Mouse (Mus musculus): ENCODE measurements at regions not wholly inside any gene's neighbourhood (a gene's known extent, or its start where the extent isn't known, plus 50 kb on each side); places are given as distances from the start of the nearest gene placed in this dataset.
"Not testable (repeated sequence)": the region's sequence is repeated elsewhere in the genome, so short reads cannot be mapped to it uniquely, and the experiment has no call there.

DNA sequence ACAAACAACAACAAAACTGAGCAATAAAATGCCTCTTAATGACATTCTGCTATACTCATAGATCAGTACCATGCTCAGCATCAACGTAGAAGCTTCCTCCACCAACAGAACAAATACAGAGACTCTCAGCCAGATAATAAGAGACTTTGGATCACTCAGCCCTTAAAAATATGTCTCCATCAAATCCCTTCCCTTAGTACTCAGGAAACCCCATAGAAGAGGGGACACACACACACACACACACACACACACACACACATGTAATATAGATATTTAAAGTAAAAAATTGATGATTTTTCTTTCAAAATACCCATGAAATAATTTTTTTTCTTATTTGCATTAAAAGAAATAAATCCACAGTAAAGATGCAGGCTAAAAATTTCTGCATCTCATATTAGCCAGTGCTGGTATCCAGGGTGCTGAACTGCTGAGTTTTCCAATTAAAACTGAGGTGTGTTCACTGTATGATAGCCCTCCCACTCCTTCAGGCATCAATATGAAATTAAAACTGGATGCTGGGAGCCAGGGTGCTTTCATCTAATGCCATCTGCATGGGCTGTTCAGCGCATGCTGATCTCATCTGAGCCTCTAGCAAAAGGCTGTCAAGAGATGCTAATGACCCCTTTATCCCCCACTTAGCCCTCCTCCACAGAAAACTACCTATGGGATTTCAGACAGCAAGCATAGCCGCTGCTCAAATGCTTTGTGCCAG is 321.0 kb downstream of the Tm4sf1 start:
- Histone ChIP-seq H3K4me2 (no peak overlapping the region), H3K9me3 (replicated peaks) (no peaks in the 10 kb centered on the region), H3K4me3 (replicated peaks) (no peak overlapping the region), H3K27ac (replicated peaks) (no peak overlapping the region), H3K36me3 (replicated peaks) (no peaks in the 10 kb centered on the region), H3K4me1 (replicated peaks) (no peaks in the 10 kb centered on the region), H3K9ac (no peak overlapping the region), H3K27me3 (no peaks in the 10 kb centered on the region)
- ATAC-seq (ENCODE audit: insufficient read depth), result no peak
- WGBS (ENCODE audit: insufficient replicate concordance), result 55% methylated on average over 3 of the region's 3 CpGs

DNA sequence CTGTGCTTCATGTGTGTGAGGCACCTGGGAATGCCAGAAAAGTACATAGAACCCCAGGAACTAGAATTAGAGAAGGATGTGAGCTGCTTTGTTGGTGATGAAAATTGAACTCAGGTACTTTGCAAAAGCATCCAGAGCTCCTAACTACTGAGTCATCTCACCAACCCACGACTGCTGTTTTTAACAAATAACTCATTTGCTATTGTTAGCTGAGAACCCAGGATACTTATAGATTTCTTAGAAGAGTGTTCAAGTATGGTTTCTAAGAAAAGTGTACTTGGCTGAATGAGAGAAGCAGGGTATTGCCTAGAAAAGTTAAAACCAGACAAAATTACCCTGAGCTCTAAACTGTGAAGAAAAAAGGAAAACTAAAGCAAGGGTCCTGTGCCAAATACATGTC is 335.8 kb downstream of the Tm4sf1 start:
- Histone ChIP-seq H3K9ac (no peak overlapping the region), H3K36me3 (replicated peaks) (no peaks in the 10 kb centered on the region), H3K27ac (replicated peaks) (no peak overlapping the region), H3K4me1 (replicated peaks) (no peaks in the 10 kb centered on the region), H3K4me3 (replicated peaks) (no peak overlapping the region), H3K4me2 (no peak overlapping the region), H3K27me3 (no peaks in the 10 kb centered on the region), H3K9me3 (replicated peaks) (no peaks in the 10 kb centered on the region)
- ATAC-seq (ENCODE audit: insufficient read depth), result no peak
- WGBS (ENCODE audit: insufficient replicate concordance), result 34% methylated on average over 1 of the region's 1 CpGs

DNA sequence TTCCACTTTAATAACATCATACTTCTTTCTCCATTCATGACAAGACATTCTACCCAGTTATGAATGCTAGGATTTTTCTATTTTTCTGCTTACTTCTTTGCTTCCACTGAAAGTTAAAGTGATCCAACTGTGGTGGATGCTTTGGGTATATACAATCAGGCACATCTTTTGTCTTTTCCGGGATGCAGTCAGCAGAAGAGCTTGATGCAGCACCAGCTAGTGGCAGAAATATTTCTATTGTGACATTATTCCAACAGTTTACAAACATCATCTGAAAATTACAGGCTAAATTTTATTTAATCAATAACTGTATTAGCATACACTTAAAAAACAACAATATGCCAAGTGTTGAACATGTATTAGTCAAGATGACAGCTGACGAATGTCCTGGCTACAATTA is 336.3 kb downstream of the Tm4sf1 start:
- ATAC-seq (ENCODE audit: insufficient read depth), result no peak
- Histone ChIP-seq H3K27me3 (no peaks in the 10 kb centered on the region), H3K36me3 (replicated peaks) (no peaks in the 10 kb centered on the region), H3K4me3 (replicated peaks) (no peak overlapping the region), H3K4me2 (no peak overlapping the region), H3K4me1 (replicated peaks) (no peaks in the 10 kb centered on the region), H3K9me3 (replicated peaks) (no peaks in the 10 kb centered on the region), H3K9ac (no peak overlapping the region), H3K27ac (replicated peaks) (no peak overlapping the region)
- 51% methylated on average over 2 of the region's 2 CpGs for WGBS (ENCODE audit: insufficient replicate concordance)

DNA sequence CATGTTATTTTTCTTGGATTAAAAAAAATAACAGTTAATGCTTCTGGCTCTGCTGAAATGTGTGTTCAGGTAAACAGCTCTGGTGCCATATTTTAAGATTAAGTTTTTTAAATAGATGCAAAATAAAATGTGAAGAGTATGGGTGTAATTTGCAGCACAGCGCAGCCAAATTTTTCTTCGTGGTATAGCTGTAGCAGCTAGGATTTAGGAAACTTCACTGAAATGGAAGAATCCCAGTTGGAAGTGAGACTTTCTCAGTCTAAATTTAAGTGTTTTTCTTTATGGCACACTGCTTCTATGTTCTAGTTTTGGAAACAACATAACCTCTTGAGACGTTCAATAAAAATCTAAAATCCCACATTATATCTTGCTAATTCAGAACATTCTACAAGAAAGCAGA is 337.6 kb downstream of the Tm4sf1 start:
- Histone ChIP-seq H3K27me3 (no peaks in the 10 kb centered on the region), H3K4me1 (replicated peaks) (no peaks in the 10 kb centered on the region), H3K4me3 (replicated peaks) (no peak overlapping the region), H3K9me3 (replicated peaks) (no peaks in the 10 kb centered on the region), H3K27ac (replicated peaks) (no peak overlapping the region), H3K9ac (no peak overlapping the region), H3K36me3 (replicated peaks) (no peaks in the 10 kb centered on the region), H3K4me2 (no peak overlapping the region)
- ATAC-seq (ENCODE audit: insufficient read depth), result no peak
- WGBS (ENCODE audit: insufficient replicate concordance), result 60% methylated on average over 3 of the region's 3 CpGs

DNA sequence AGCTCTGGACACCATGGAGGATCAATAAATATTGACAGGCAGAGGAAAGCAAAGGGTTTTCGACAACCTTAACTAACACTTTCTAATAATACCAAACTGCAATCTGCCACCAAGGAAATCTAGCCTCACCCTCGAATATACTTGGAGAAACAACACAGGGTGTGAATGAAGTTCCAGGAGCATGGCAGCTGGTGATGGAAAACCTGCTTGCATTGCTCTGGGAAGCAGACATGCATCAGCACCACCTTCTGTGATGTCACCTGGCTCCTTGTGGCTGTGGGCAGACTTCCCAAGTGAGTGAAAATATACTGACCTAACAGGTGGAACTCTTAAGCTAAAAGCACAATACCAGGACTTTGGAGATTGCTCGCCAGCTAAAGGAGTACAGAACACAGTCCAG is 338.5 kb downstream of the Tm4sf1 start:
- Histone ChIP-seq H3K36me3 (replicated peaks) (no peaks in the 10 kb centered on the region), H3K27me3 (no peaks in the 10 kb centered on the region), H3K27ac (replicated peaks) (no peak overlapping the region), H3K4me2 (no peak overlapping the region), H3K4me3 (replicated peaks) (no peak overlapping the region), H3K9me3 (replicated peaks) (no peaks in the 10 kb centered on the region), H3K9ac (no peak overlapping the region), H3K4me1 (replicated peaks) (no peaks in the 10 kb centered on the region)
- ATAC-seq (ENCODE audit: insufficient read depth), result no peak
- 51% methylated on average over 3 of the region's 3 CpGs for WGBS (ENCODE audit: insufficient replicate concordance)

DNA sequence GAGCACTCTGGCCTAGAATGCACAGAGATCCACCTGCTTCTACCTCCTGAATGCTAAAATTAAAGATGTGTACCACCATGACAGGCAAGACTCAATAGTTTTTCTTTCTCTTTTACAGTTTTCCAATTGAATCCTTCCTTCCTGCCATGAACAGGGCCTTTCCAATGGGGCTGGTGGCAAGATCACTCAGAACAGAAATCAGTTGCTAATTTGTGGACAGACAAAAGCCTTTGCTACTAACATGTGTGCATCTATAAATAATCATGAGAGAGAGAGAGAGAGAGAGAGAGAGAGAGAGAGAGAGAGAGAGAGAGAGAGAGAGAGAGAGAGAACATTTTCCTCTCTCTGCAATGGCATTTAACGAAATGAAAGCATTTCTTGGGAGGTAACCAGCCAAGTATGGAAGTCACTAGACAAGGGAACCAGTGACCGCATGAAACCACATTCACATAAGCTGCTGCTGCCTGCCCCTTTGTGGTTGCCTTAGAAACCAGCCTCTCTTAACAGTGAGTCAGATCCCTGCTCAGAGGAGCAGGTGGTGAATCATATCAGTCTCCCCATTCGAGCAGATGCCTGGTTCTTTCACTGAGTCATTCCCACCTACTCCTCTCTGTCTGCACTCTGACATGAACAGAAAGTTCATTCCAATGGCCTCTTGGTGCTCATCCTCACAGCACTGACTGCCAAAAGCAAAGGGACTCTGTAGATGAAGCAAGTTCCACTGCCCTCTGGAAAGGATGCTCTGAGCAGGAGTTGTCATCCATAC is 339.4 kb downstream of the Tm4sf1 start:
- Histone ChIP-seq H3K4me2 (no peak overlapping the region), H3K9ac (no peak overlapping the region), H3K4me1 (replicated peaks) (no peaks in the 10 kb centered on the region), H3K27ac (replicated peaks) (no peak overlapping the region), H3K9me3 (replicated peaks) (no peaks in the 10 kb centered on the region), H3K27me3 (no peaks in the 10 kb centered on the region), H3K4me3 (replicated peaks) (no peak overlapping the region), H3K36me3 (replicated peaks) (no peaks in the 10 kb centered on the region)
- no peak for ATAC-seq (ENCODE audit: insufficient read depth)
- WGBS (ENCODE audit: insufficient replicate concordance), result 27% methylated on average over 3 of the region's 3 CpGs

DNA sequence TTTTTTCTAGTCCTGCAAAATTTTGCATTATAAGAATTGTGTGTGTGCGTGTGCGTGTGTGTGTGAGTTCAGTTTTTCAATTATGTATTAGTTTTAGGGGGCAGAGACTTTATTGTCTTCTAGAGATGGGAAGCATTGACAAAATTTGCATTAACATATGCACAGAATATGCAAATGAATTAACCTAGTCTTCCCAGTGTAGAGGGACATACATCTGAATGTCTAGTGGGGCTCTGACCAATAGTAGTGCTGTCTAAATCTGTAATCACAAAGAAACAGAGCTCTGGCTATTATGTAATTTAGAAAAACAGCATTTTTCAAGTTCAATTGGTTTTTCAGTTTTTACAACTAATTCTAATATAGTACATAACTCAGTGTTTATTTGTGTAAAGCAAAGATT is 344.8 kb downstream of the Tm4sf1 start:
- H3K27me3 ChIP-seq, result no peaks in the 10 kb centered on the region
- H3K4me1 ChIP-seq (replicated peaks), result no peaks in the 10 kb centered on the region
- H3K9ac ChIP-seq, result no peak overlapping the region
- H3K4me3 ChIP-seq (replicated peaks), result no peak overlapping the region
- no peak for ATAC-seq (ENCODE audit: insufficient read depth)
- H3K4me2 ChIP-seq, result no peak overlapping the region
- H3K27ac ChIP-seq (replicated peaks), result no peak overlapping the region
- H3K36me3 ChIP-seq (replicated peaks), result no peaks in the 10 kb centered on the region
- WGBS (ENCODE audit: insufficient replicate concordance), result 74% methylated on average over 2 of the region's 2 CpGs
- no peaks in the 10 kb centered on the region for H3K9me3 ChIP-seq (replicated peaks)

DNA sequence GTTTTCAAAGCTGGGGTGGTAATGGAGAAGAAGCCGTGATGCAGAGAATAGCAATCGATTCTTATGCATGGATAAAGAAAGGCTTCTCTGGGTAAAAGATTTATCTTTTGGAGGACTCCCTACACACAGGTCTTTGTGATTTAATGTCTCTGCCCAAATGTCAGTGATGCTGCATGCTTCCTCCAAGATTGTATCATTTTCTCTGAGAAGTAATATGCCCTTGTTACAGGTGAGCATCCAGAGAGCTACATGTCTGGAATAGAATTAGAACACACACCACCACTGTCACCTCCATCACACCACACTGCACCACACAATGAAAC is 346.0 kb downstream of the Tm4sf1 start:
- Histone ChIP-seq H3K4me1 (replicated peaks) (no peaks in the 10 kb centered on the region), H3K4me3 (replicated peaks) (no peak overlapping the region), H3K4me2 (no peak overlapping the region), H3K27ac (replicated peaks) (no peak overlapping the region), H3K27me3 (no peaks in the 10 kb centered on the region), H3K36me3 (replicated peaks) (no peaks in the 10 kb centered on the region), H3K9me3 (replicated peaks) (no peaks in the 10 kb centered on the region), H3K9ac (no peak overlapping the region)
- ATAC-seq (ENCODE audit: insufficient read depth), result no peak
- 62% methylated on average over 2 of the region's 2 CpGs for WGBS (ENCODE audit: insufficient replicate concordance)

DNA sequence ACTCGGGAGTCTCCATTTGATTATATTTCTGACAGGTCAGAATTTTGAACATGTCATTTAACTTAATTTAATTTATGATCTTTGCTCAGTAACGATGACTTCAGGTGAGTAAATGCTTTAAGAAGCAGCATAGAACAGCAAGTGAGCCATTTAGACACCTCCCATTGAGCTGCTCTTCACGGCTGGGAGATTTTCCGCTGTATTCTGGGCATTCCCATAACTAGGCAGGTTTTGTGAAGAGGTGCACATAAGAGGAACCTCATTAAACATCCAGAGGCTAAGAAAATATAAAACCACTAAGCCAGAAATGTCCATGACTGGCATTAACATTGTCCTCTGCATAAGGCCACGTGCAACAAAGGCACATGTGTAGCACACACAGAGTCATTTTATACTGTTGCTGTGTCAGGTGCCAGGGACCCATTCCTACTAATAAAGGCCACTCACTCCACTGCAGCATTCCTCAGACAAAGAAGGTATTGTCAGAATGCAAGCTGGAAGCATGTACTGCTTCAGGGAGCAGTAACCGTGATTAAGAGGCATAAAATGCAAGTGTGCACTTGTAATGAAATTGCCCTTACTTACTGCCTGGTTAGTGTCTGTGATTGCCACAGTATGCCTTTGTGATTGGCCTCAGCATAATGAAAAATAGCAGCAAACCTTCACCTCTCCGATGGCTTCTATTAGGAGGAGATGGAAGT is 346.5 kb downstream of the Tm4sf1 start:
- Histone ChIP-seq H3K27me3 (no peaks in the 10 kb centered on the region), H3K9me3 (replicated peaks) (no peaks in the 10 kb centered on the region), H3K36me3 (replicated peaks) (no peaks in the 10 kb centered on the region), H3K4me2 (no peak overlapping the region), H3K4me3 (replicated peaks) (no peak overlapping the region), H3K27ac (replicated peaks) (no peak overlapping the region), H3K4me1 (replicated peaks) (no peaks in the 10 kb centered on the region), H3K9ac (no peak overlapping the region)
- WGBS (ENCODE audit: insufficient replicate concordance), result 55% methylated on average over 7 of the region's 7 CpGs
- no peak for ATAC-seq (ENCODE audit: insufficient read depth)

DNA sequence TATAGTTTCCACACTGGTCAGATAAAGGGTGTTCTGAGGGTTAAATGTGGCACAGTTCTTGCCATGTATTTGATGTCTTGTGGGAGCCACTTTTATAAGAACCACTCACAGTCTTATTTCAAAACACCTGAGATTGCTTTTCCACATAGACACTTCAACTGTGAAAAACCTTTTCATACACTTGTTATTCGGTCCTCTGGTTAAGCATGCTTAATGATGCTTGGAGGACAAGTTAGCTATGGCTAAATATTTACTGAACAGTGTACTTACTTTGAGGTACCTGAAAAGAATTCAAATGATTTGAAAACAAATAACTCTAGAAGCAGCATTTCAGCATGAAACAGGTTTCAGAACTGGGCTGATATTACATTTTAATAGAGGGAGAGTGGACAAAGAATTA is 359.2 kb downstream of the Tm4sf1 start:
- not testable (repeated sequence) for H3K4me2 ChIP-seq; ATAC-seq (ENCODE audit: insufficient read depth); H3K4me1 ChIP-seq (replicated peaks); H3K4me3 ChIP-seq (replicated peaks); H3K27ac ChIP-seq (replicated peaks); H3K9me3 ChIP-seq (replicated peaks); H3K36me3 ChIP-seq (replicated peaks); H3K9ac ChIP-seq; H3K27me3 ChIP-seq
- no CpG with 5 or more reads among the region's 1 CpGs for WGBS (ENCODE audit: insufficient replicate concordance)

DNA sequence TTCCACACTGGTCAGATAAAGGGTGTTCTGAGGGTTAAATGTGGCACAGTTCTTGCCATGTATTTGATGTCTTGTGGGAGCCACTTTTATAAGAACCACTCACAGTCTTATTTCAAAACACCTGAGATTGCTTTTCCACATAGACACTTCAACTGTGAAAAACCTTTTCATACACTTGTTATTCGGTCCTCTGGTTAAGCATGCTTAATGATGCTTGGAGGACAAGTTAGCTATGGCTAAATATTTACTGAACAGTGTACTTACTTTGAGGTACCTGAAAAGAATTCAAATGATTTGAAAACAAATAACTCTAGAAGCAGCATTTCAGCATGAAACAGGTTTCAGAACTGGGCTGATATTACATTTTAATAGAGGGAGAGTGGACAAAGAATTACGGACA is 372.8 kb downstream of the Tm4sf1 start:
- H3K4me1 ChIP-seq (replicated peaks); ATAC-seq (ENCODE audit: insufficient read depth); H3K9me3 ChIP-seq (replicated peaks); H3K36me3 ChIP-seq (replicated peaks); H3K4me2 ChIP-seq; H3K9ac ChIP-seq; H3K27ac ChIP-seq (replicated peaks); H3K4me3 ChIP-seq (replicated peaks); H3K27me3 ChIP-seq: not testable (repeated sequence)
- 93% methylated on average over 1 of the region's 2 CpGs for WGBS (ENCODE audit: insufficient replicate concordance)

Measured in liver, embryonic 15.5 days (tissue).